Mouse (Mus musculus) 3T3-L1 (cell line): ENCODE results near the gene Lpar2.

Experiments
- DNase-seq: peaks from one replicate; pipeline ENCODE4 v3.0.0-alpha.2; 2015; ENCODE audit warnings: low read depth, low spot score

Gene Lpar2

GRCm38 (mm10) chr8:69807236-69807635 is 15.0 kb upstream of the Lpar2 start:
- no peak for DNase-seq

DNA sequence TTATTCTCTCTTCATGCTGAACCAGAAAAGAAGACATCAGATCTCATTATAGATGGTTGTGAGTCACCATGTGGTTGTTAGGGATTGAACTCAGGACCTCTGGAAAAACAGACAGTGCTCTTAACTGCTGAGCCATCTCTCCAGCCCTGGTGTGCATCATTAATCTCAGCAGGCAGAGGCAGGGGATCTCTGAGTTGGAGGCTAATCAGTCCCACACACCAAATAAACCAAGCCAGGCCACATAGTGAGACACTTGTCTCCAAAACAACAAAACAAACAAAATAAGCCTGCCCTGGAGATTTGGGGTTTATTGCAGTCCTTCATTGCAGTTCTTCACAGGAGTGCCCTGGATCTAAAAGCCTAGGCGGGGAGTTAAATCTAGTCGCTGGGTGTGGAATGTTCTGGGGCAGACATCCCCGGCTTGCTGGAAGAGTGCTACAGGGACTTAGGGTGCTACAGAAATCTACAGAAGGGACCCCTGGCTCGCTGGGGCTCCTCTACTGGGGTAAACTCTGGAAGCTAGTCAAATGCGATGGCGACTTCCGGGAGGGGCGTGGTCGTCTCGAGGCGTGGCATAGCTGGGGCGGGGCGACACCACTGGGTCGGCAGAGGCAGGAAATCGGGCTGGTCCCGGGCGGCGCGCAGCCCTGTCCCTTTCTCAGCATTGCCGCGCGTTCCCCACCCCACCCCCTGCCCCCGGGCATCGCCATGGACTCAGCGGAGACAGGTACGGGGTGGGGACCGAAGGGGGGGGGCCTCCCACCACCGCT is 13.9 kb upstream of the Lpar2 start, which contains the start of gene Gmip:
Gene Gmip, plus strand, starts transcription at position 586 of the 770 bp plus-strand sequence.
- DNase-seq, result peak; percentile 88

GRCm38 (mm10) chr8:69808864-69809403 is 13.3 kb upstream of the Lpar2 start:
- DNase-seq, result peak; percentile 56

DNA sequence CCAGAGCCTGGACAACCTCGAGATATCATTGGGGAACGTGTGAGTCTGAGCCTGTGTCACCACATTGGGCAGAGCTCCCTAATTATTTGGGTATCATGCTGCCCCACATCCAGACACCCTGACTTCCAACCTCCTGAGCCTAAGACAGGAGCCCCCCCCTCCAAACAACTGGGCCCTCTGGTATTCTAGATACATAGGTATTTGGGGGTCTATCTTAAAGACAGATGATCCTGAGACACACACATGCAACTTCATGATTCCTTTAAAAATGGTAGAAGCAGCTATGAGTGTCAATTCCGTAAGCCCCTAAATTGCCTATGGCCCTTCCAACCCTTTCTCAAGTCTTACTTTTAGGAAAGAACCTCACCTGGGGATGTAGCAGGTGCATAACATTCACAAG is 12.4 kb upstream of the Lpar2 start:
- no peak for DNase-seq

GRCm38 (mm10) chr8:69814881-69815280 is 7.3 kb upstream of the Lpar2 start:
- no peak for DNase-seq

DNA sequence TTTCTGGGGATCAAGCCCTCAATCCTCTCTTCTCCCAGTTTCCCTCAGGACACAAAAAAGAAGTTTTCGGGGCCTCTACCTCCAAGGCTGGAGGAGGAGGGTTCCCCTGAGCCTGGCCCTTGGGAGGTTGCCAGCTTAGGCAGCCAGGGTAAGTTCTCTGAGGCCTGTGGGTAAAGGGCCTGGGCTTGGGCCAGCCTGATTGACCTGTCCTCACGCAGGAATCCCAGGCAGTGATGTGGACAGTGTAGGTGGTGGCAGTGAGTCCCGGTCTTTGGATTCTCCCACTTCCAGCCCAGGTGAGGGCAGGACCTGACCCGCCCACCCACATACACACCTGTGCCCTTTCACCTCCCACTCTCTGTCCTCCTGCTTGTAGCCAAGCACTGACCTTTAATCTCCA is 6.8 kb upstream of the Lpar2 start:
- DNase-seq, result no peak

DNA sequence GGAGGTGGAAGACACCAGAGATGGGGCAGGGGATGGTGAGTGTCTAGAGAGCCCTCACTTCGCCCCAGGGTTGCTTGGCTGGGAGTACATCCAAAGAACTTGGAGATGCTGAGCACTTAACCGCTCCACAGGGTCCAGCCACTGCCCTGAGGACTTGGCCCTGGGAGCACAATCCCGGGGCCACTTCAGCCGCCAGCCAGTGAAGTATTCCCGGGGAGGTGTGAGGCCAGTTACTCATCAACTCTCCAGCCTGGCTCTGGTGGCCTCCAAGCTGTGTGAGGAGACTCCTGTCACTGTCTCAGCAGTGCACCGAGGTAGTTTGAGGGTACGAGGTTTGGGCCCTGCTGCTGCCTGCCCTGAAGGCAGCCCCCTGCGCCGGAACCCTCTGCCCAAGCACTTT is 1.8 kb upstream of the Lpar2 start:
- DNase-seq, result no peak

- DNase-seq, result peak; percentile 64
Observed at GRCm38 (mm10) chr8:69821971-69822385, 251 bp upstream of the Lpar2 start.

DNA sequence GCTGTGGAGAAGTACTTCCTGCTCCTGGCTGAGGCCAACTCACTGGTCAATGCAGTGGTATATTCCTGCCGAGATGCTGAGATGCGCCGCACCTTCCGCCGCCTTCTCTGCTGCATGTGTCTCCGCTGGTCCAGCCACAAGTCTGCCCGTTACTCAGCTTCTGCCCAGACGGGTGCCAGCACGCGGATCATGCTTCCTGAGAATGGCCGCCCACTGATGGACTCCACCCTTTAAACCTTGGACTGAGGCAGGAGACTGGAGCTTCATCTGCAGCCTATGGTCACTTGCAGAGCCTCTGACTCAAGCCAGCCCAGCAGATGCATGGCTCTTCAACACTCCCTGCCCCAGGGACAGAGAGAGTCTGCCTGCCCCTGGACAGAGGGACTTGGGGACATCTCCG is 4.1 kb downstream of the Lpar2 start:
- DNase-seq, result no peak

DNA sequence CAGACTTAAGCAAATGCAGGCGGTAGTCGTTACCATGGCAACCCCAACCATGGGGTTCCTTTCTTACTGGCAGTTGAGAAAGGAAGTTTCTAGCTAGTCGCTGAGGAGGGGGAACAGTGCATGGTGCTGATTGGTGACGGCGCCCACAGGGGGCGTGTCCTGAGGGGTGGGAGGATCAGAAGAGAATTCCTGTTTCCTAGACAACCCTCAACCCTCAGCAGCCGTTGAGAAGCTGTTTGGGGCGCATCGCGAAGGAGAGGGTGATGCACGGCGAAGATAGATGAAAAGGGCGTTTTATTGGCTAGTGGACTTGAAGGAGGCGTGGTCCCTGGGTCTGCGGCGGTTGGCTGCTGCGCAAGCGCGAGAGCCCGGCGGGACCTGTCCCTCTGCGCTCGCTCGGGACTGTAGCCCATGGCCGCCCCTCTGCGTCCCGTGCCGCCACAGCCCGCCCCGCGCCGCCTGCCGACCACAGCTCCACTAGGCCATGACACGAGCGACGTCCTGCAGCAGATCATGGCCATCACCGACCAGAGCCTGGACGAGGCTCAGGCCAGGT is 10.1 kb downstream of the Lpar2 start, which contains the start of gene Pbx4:
Gene Pbx4, plus strand, starts transcription at position 194 of the 556 bp plus-strand sequence.
- DNase-seq, result peak; percentile 90

GRCm38 (mm10) chr8:69837057-69837682 is 14.9 kb downstream of the Lpar2 start:
- no peak for DNase-seq

GRCm38 (mm10) chr8:69847167-69848065 is 25.2 kb downstream of the Lpar2 start:
- peak; percentile 27 for DNase-seq

- DNase-seq, result peak; percentile 99
Observed at GRCm38 (mm10) chr8:69848951-69849350, 26.7 kb downstream of the Lpar2 start.

DNA sequence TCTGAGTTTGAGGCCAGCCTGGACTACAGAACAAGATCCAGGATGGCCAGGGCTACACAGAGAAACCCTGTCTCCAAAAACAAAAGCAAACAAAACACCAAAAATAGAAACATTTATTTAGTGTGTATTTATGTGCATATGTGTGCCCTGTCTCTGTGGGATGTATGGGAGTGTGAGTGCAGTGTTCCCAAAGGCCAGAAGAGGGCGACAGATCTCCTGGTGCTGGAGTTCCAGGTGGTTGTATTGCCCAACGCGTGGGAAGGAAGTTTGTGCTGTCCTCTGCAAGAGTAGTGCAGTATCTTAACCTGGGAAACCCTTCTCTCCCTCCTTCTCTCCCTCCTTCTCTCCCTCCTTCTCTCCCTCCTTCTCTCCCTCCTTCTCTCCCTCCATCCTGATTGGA is 27.7 kb downstream of the Lpar2 start:
- peak; percentile 51 for DNase-seq

GRCm38 (mm10) chr8:69850926-69851506 is 28.8 kb downstream of the Lpar2 start:
- peak; percentile 65 for DNase-seq

- DNase-seq, result no peak
Observed at GRCm38 (mm10) chr8:69853869-69854268, 31.6 kb downstream of the Lpar2 start.

GRCm38 (mm10) chr8:69860807-69861206 is 38.6 kb downstream of the Lpar2 start:
- DNase-seq, result peak; percentile 46

DNA sequence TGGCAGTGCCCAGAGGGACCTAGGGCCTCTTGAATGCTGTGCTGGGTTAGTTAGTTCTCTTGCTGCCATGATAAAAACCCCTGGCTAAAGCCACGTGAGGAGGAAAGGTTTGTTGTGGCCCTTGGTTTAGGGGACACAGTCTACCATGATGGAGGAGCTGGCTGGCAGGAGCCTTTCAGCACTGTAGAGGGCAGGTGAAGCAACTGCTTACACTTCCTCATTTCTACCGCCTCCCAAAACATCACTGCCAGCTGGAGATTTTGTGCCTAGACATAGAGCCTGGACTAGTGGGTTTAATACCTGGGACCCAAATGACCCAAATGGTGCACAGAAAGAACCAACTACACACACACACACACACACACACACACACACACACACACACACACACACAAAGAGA is 39.0 kb downstream of the Lpar2 start:
- DNase-seq, result no peak

DNA sequence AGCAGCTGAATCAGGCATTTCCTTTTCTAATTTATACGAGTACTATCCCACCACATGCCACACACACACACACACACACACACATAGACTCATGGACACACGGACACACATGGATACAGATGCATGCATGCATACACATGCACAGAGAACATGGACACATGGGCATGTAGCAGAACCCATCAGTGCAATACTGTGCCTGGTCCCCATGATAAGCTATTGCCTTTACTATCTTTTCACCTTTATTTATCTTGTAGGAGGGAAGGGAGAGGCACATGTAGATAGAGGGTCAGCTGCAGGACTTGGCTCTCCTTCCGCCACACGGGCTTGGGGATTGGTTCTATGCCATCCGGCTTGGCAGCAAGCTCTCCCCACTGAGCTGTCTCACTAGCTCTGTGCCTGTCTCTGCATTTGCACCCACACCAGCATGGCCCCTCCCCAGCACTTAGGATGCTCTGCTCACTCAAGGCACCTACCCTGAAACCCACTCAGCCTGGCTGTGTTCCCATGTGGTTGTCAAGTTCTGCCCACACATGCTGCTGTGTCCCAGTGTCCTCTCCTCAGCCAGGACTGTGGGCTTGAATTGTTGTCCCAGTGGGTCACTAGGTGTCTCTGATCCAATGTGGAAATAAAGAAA is 41.3 kb downstream of the Lpar2 start:
- no peak for DNase-seq

GRCm38 (mm10) chr8:69864180-69864579 is 42.0 kb downstream of the Lpar2 start:
- no peak for DNase-seq
